ENCODE assay signal across 21 mouse cellular contexts in genomic region chr5:107534581-107534980, GRCm38 (mm10). TPM values are rescaled to one million over a fixed set of nuclear protein-coding genes. Genes with fewer than 3 reads are reported as not detected.
DNase-seq lines count a peak whose midpoint lies in the region; ATAC-seq and TF ChIP-seq lines count a peak whose summit lies in the region.
"Had no signal": no experiment of that assay in that cellular context is flagged by ENCODE, and none has a peak within 500 bp of the region (broad histone marks: within the 10 kb centered on the region; RNA-seq: fewer than 3 reads in every experiment).

1700028K03Rik (plus strand) TSS chr5:107534709.

- no peak for TF ChIP-seq EP300 in liver, embryonic 14.5 days (IDR thresholded peaks at IDR 0.05; ENCODE audit: low read depth)

- H3K36me3 ChIP-seq in ES-E14 (ENCODE audit: control insufficient read depth, insufficient read depth, low read length, poor library complexity, severe bottlenecking), result no peaks in the 10 kb centered on the region
- H3K36me3 ChIP-seq in liver, embryonic 14.5 days (replicated peaks; ENCODE audit: control insufficient read depth, insufficient read depth, low read depth), result no peaks in the 10 kb centered on the region
- H3K36me3 ChIP-seq in hindbrain, embryonic 10.5 days, result no peaks in the 10 kb centered on the region
- H3K36me3 ChIP-seq: limb, embryonic 10.5 days; lung, embryonic 15.5 days; midbrain, embryonic 12.5 days had no signal

- WGBS in liver, embryonic 14.5 days (ENCODE audit: insufficient replicate concordance), result 65% methylated on average over 15 of the region's 15 CpGs
- 72% methylated on average over 15 of the region's 15 CpGs for WGBS in hindbrain, embryonic 10.5 days

- intact Hi-C loops in gastrocnemius, adult 2 months (cut with DNase I), result no loop called here

- H3K4me2 ChIP-seq in liver, embryonic 14.5 days (ENCODE audit: low read depth), result no peak within 1 kb of the TSS
- H3K4me2 ChIP-seq: hindbrain, embryonic 14.5 days; lung, embryonic 15.5 days; midbrain, embryonic 12.5 days had no signal

- DNase-seq in gastrocnemius, adult 2 months, result no peak
- no peak for DNase-seq in gastrocnemius, postnatal 4 days (ENCODE audit: low spot score in 2 of 2)
- no peak for DNase-seq in ES-E14 (ENCODE audit: low read depth, low spot score)
- no peak for DNase-seq in liver, embryonic 14.5 days (ENCODE audit: low read depth in 3 of 3, low spot score in 3 of 3)
- peak; percentile 84 for DNase-seq in testis, postnatal 14 days (ENCODE audit: low spot score)
- DNase-seq in lung, adult 18-20 months, result no peak
- no peak for DNase-seq in hindbrain, embryonic 10.5 days (ENCODE audit: low spot score)
- DNase-seq in layer of hippocampus, adult 9-11 months, result no peak
- DNase-seq: adrenal gland, postnatal 10 days; cerebellum, adult 11-12 months; heart, adult 18-20 months had no signal

- H3K4me3 ChIP-seq in gastrocnemius, adult 2 months, result no peak within 1 kb of the TSS
- peak within 1 kb of the TSS; percentile 47 to 58 for H3K4me3 ChIP-seq in ES-E14 (ENCODE audit: insufficient read depth in 1 of 2, low read depth in 1 of 2, low read length in 2 of 2, poor library complexity in 1 of 2, severe bottlenecking in 1 of 2)
- H3K4me3 ChIP-seq in liver, embryonic 14.5 days (ENCODE audit: insufficient read depth in 1 of 2, low read depth in 2 of 2, low read length in 2 of 2), result no peak within 1 kb of the TSS
- no peak within 1 kb of the TSS for H3K4me3 ChIP-seq in hindbrain, embryonic 10.5 days
- H3K4me3 ChIP-seq: left cerebral cortex, adult 2 months; limb, embryonic 10.5 days; lung, embryonic 15.5 days; midbrain, embryonic 12.5 days had no signal

- peak within 1 kb of the TSS; percentile 54; the same call in 1 of the 2 replicates for H3K9ac ChIP-seq in ES-E14 (ENCODE audit: insufficient read depth, low read depth, low read length, poor library complexity, severe bottlenecking)
- H3K9ac ChIP-seq in liver, embryonic 14.5 days (replicated peaks), result no peak within 1 kb of the TSS
- H3K9ac ChIP-seq: hindbrain, embryonic 14.5 days; lung, embryonic 15.5 days; midbrain, embryonic 12.5 days had no signal

- H3K9me3 ChIP-seq in ES-E14 (ENCODE audit: control insufficient read depth, insufficient read depth, low read depth, low read length), result no peaks in the 10 kb centered on the region
- H3K9me3 ChIP-seq in liver, embryonic 14.5 days (ENCODE audit: control insufficient read depth, low read length), result no peaks in the 10 kb centered on the region
- H3K9me3 ChIP-seq in hindbrain, embryonic 10.5 days, result no peaks in the 10 kb centered on the region
- H3K9me3 ChIP-seq: limb, embryonic 10.5 days; lung, embryonic 15.5 days; midbrain, embryonic 12.5 days had no signal

- TF ChIP-seq CTCF in gastrocnemius, adult 2 months (IDR thresholded peaks at IDR 0.05), result no peak
- no peak; the same call in 1 of the 2 replicates for TF ChIP-seq CTCF in liver, embryonic 14.5 days (IDR thresholded peaks at IDR 0.05; ENCODE audit: low read depth)

- no peaks in the 10 kb centered on the region; the same call in 1 of the 2 replicates for H3K27me3 ChIP-seq in liver, embryonic 14.5 days (ENCODE audit: control insufficient read depth, insufficient read depth, low read length)
- no peaks in the 10 kb centered on the region for H3K27me3 ChIP-seq in hindbrain, embryonic 10.5 days (ENCODE audit: insufficient read depth, poor library complexity, severe bottlenecking)
- H3K27me3 ChIP-seq: lung, embryonic 15.5 days; midbrain, embryonic 12.5 days had no signal

- in situ Hi-C loops in ES-E14 (cut with MboI; ENCODE audit: low sequenced_read_pairs in 2 of 2, unreplicated experiment in 2 of 2), result no loop called here

- ATAC-seq in liver, embryonic 14.5 days (ENCODE audit: insufficient read depth), result peak; percentile 26; the same call in 1 of the 2 replicates
- ATAC-seq: forebrain, embryonic 16.5 days; intestine, postnatal 0 days had no signal

- no peaks in the 10 kb centered on the region for H3K4me1 ChIP-seq in ES-E14 (ENCODE audit: control insufficient read depth in 2 of 2, insufficient read depth in 2 of 2, low read length in 2 of 2, poor library complexity in 1 of 2)
- peaks cover 0 to 4% of the 10 kb centered on the region in 2 experiments; a peak in 1 of 4 replicates for H3K4me1 ChIP-seq in liver, embryonic 14.5 days (replicated peaks; ENCODE audit: control insufficient read depth in 2 of 2, insufficient read depth in 2 of 2, low read length in 1 of 2)
- H3K4me1 ChIP-seq in hindbrain, embryonic 10.5 days (replicated peaks), result no peaks in the 10 kb centered on the region
- H3K4me1 ChIP-seq: limb, embryonic 10.5 days; lung, embryonic 15.5 days; midbrain, embryonic 12.5 days had no signal

- peak within 1 kb of the TSS; percentile 40; the same call in 1 of the 2 replicates for H3K27ac ChIP-seq in gastrocnemius, adult 2 months
- no peak within 1 kb of the TSS for H3K27ac ChIP-seq in ES-E14 (ENCODE audit: insufficient read depth, low read depth, low read length, poor library complexity, severe bottlenecking)
- H3K27ac ChIP-seq in liver, embryonic 14.5 days, result no peak within 1 kb of the TSS
- H3K27ac ChIP-seq in hindbrain, embryonic 10.5 days, result no peak within 1 kb of the TSS
- H3K27ac ChIP-seq: hindbrain, embryonic 14.5 days; kidney, postnatal 0 days; left cerebral cortex, adult 2 months; limb, embryonic 10.5 days; lung, embryonic 15.5 days; midbrain, embryonic 12.5 days had no signal

TF ChIP-seq in ES-E14, 5 proteins besides CTCF, POLR2A, EP300 and RAD21:
- TF ChIP-seq HCFC1 (IDR thresholded peaks at IDR 0.05; ENCODE audit: borderline replicate concordance, insufficient read depth, low read length) (no peak), CHD2 (IDR thresholded peaks at IDR 0.05; ENCODE audit: low read depth, low read length) (no peak), ZNF384 (IDR thresholded peaks at IDR 0.05; ENCODE audit: low read depth, low read length) (no peak), ZC3H11A (IDR thresholded peaks at IDR 0.05; ENCODE audit: borderline replicate concordance, low read depth, low read length) (no peak), MAFK (IDR thresholded peaks at IDR 0.05; ENCODE audit: insufficient read depth, low read depth, low read length) (no peak)
TF ChIP-seq in ES-E14: peak in this region for 0.

RNA-seq across cellular contexts. Expression of gene 1700028K03Rik, which starts in this region (rescaled TPM):
- total RNA-seq in gastrocnemius, adult 2 months (2021), result under 1 TPM in 1 of 2 experiments, not detected in 1; 0.11 TPM
- total RNA-seq in gastrocnemius, postnatal 4 days (2021), result under 1 TPM; 0.13 to 0.17 TPM
- 0.40 and 0.74 TPM in 2 replicates for total RNA-seq in ES-E14 (2012; rRNA removed)
- polyA plus RNA-seq in liver, embryonic 14.5 days (2012; rRNA removed), result 0.01 TPM in 2 replicates
- polyA plus RNA-seq in liver, embryonic 14.5 days (2014; fragmentation: Nextera tagmentation; extraction: Ambion mirVana), result not detected in 2 replicates
- 0.07 and 0.16 TPM in 2 replicates for polyA plus RNA-seq in hindbrain, embryonic 10.5 days (2016; fragmentation: Nextera tagmentation; extraction: Ambion mirVana)
- total RNA-seq: heart, adult 18-20 months; MEL had no signal
- polyA plus RNA-seq: embryonic facial prominence, embryonic 11.5 days had no signal

Comparison
In these comparisons a context has a peak if more than half of its experiments do, and no peak if none do; other contexts are left out.
1. Peak in ATAC-seq in liver, embryonic 14.5 days; RNA of the gene not detected or under 1 TPM.
2. H3K4me3 ChIP-seq: peak in ES-E14 (2 of 2); none in gastrocnemius, adult 2 months (single experiment), liver, embryonic 14.5 days (0 of 2) and hindbrain, embryonic 10.5 days (single experiment).